ENCODE assay signal across 8 mouse cellular contexts in the genomic region with DNA sequence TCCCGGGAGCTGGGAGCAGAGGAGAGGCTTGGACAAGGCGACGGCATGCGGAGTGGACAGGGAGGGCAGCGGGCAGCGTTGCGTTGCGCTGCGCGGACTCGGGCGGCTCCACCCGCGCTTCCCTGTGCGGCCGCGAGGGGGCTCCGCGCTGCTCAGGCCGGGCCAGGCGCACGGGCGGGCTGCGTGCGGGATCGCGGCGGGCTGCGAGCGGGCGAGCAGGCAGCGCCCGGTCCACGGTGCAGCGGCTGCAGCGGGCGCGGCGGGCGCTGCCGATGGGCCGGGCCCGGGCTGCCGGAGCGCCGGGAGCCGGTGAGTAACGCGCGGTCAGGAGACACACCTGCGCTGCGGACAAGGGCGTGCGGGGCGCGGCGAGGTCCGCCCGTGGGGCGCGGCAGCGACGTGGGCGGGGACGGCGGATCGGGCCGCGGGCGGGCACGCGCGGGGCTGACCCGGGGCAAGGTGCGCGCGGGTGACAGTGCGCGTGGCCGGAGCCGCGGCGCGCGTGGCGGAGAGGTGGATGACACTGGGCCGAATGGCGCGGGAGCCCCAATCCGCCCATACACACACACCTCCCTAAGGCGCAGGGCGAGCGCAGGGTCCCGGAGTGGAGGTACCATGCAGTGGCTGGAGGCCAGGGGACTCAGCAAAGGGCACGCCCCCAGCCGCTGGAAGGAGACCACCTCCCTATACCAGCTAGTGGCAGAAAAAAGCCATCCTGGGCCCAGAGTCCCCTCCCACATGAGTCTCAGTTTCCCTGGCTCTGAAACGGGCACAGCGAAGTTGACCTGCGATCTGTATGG. TPM values are rescaled to one million over a fixed set of nuclear protein-coding genes. Genes with fewer than 3 reads are reported as not detected.
DNase-seq lines count a peak whose midpoint lies in the region; ATAC-seq lines count a peak whose summit lies in the region.

A gene (plus strand): TSS at position 177 of the 800 bp plus-strand sequence.

- peaks cover 12% of the 10 kb centered on the region for H3K4me1 ChIP-seq in hindbrain, embryonic 14.5 days (replicated peaks; ENCODE audit: control insufficient read depth, insufficient read depth, low read length)

- peak within 1 kb of the TSS; percentile 79 for H3K9ac ChIP-seq in hindbrain, embryonic 14.5 days

- peak; percentile 89 for ATAC-seq in hindbrain, embryonic 14.5 days (ENCODE audit: low FRiP score)

- H3K4me3 ChIP-seq in hindbrain, embryonic 14.5 days (replicated peaks; ENCODE audit: low read length), result peak within 1 kb of the TSS; percentile 84

- H3K27me3 ChIP-seq in hindbrain, embryonic 14.5 days (ENCODE audit: control insufficient read depth, insufficient read depth, low read length), result peaks cover 24% of the 10 kb centered on the region

- no peaks in the 10 kb centered on the region for H3K36me3 ChIP-seq in hindbrain, embryonic 14.5 days (replicated peaks; ENCODE audit: control insufficient read depth, insufficient read depth)

- peak; percentile 45 for DNase-seq in T-cell, adult 2 months (ENCODE audit: low spot score)
- DNase-seq in cerebellum, postnatal 36 days, result peak; percentile 86 to 89
- peak; percentile 75 to 80 for DNase-seq in frontal cortex, postnatal 36 days (ENCODE audit: low spot score in 2 of 2)
- peak; percentile 84 for DNase-seq in hindbrain, embryonic 14.5 days (ENCODE audit: low spot score)
- peak; percentile 47 for DNase-seq in left cerebral cortex, adult 11 months (ENCODE audit: low spot score)
- peak; percentile 75 for DNase-seq in lung, postnatal 14 days
- peak; percentile 85 for DNase-seq in retina, embryonic 14.5 days (ENCODE audit: low spot score)
- DNase-seq in urinary bladder, postnatal 14 days (ENCODE audit: low spot score), result peak; percentile 62

- peak within 1 kb of the TSS; percentile 43; the same call in 1 of the 2 replicates for H3K27ac ChIP-seq in hindbrain, embryonic 14.5 days

- WGBS in hindbrain, embryonic 14.5 days, result 2% methylated on average over 96 of the region's 99 CpGs

- H3K9me3 ChIP-seq in hindbrain, embryonic 14.5 days (ENCODE audit: control insufficient read depth, low read length), result 0 out of 2 replicates have a peak, but pooled peaks cover 11% of the 10 kb centered on the region

- peak within 1 kb of the TSS; percentile 93 for H3K4me2 ChIP-seq in hindbrain, embryonic 14.5 days (replicated peaks)

RNA-seq across cellular contexts. Expression of the gene that starts here (rescaled TPM):
- 31.7 and 35.3 TPM in 2 replicates for polyA plus RNA-seq in hindbrain, embryonic 14.5 days (2014; fragmentation: Nextera tagmentation; extraction: Ambion mirVana)

Comparison
In these comparisons a context has a peak if more than half of its experiments do, and no peak if none do; other contexts are left out.
1. Peak in every context shown above with its lines: DNase-seq, ATAC-seq, H3K4me3 ChIP-seq and H3K27ac ChIP-seq.